Mouse (Mus musculus): ENCODE data around the gene Zhx3.

DNA sequence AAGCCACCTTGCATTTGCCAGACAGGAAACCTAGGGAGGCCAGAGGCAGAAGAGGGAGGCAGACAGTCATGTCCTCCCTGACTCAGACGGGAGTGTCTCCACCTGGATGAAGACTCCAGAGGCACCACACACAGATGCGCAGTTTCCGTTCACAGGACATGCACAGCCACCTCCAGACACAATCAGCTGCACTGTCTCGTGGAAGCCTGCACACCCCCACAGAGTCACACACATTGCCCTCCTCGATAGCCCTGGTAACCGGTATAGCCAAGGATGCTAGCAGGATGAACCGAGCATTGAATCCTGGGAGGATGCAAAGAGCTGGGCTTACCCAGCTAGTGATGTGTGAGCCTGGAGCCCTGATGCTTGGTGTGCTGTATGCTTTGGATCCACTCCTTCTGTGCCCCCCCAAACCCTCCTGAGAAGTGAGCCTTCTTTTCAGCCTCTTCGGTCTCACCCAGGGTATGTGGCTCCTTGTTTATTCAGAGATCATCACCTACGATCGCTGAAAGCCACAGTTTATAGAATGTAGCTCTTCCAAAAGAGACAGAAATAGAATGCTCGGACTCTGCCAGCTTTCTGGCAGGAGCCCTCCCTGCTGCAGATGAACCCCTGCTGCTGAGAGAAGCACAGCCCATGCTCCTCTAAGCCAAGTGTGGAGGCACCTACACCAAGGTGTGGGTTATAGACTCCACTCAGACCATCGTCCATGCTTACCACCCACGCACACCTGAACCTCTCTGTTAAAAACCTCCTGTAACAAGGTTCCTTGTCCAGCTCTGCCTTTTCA lies 43.2 kb upstream of the Zhx3 start:
- TF ChIP-seq CTCF (IDR thresholded peaks at IDR 0.05; ENCODE audit: low read depth, low read length) (no peak), POLR2A (IDR thresholded peaks at IDR 0.05; ENCODE audit: extremely low read depth, insufficient read depth, low read length) (no peak)

All from liver, adult 2 months (tissue).